Mouse (Mus musculus) layer of hippocampus, postnatal 25 days (tissue): Measurements from ENCODE around the gene Olfr959. TPM values are rescaled to one million over a fixed set of nuclear protein-coding genes. Genes with fewer than 3 reads are reported as not detected.

Source experiments
- DNase-seq, 2 experiments: peaks; one replicate each; pipeline ENCODE4 v3.0.0; 2022; ENCODE audit warnings: mixed read lengths in 2 of 2, low spot score in 1 of 2; ENCODE audit errors: extremely low spot score in 1 of 2
- total RNA-seq, 2 experiments: library from RNA; stranded (reverse); gene quantifications; 2 replicates each; pipeline ENCODE4 v1.2.3; 2021

The Olfr959 gene
- not detected for total RNA-seq

- DNase-seq: no peak
These were observed at the start of gene Olfr959 for GRCm38 (mm10) chr9:39575469-39575868. Gene Olfr959 (minus strand): TSS chr9:39575569.

- no peak for DNase-seq
These were observed 49.3 kb upstream of the Olfr959 start for GRCm38 (mm10) chr9:39624711-39625110.

GRCm38 (mm10) chr9:39623783-39624182 lies 48.4 kb upstream of the Olfr959 start:
- DNase-seq: no peak

- DNase-seq: no peak
These were observed 45.7 kb upstream of the Olfr959 start, which contains the start of gene Olfr960 for GRCm38 (mm10) chr9:39621073-39621472. Gene Olfr960 (plus strand): TSS chr9:39621373.

GRCm38 (mm10) chr9:39611953-39612352 lies 36.6 kb upstream of the Olfr959 start:
- peak in 1 of 2 experiments; percentile 37 for DNase-seq

- DNase-seq: no peak
These were observed 35.0 kb upstream of the Olfr959 start, which contains the start of gene Olfr148 for GRCm38 (mm10) chr9:39610355-39610754. Gene Olfr148 (plus strand): TSS chr9:39610655.

GRCm38 (mm10) chr9:39608497-39608896 lies 33.1 kb upstream of the Olfr959 start:
- no peak for DNase-seq

- peak in 1 of 2 experiments; percentile 8 for DNase-seq
These were observed 28.7 kb upstream of the Olfr959 start, which contains the start of gene AW551984 for GRCm38 (mm10) chr9:39603999-39604453. Gene AW551984 (minus strand): TSS chr9:39604403.

- no peak for DNase-seq
These were observed 28.0 kb upstream of the Olfr959 start for GRCm38 (mm10) chr9:39603333-39603845.

- peak; percentile 15 to 20 for DNase-seq
These were observed 27.4 kb upstream of the Olfr959 start for GRCm38 (mm10) chr9:39602536-39603332.

GRCm38 (mm10) chr9:39577050-39577449 lies 1.7 kb upstream of the Olfr959 start:
- DNase-seq: no peak

- no peak for DNase-seq
These were observed 17.1 kb downstream of the Olfr959 start for GRCm38 (mm10) chr9:39558349-39558647.

GRCm38 (mm10) chr9:39557529-39558348 lies 17.6 kb downstream of the Olfr959 start:
- DNase-seq: no peak

- no peak for DNase-seq
These were observed 21.4 kb downstream of the Olfr959 start, which contains the start of gene Olfr958 for GRCm38 (mm10) chr9:39553946-39554345. Gene Olfr958 (minus strand): TSS chr9:39554054.

- no peak for DNase-seq
These were observed 24.6 kb downstream of the Olfr959 start for GRCm38 (mm10) chr9:39550806-39551205.

GRCm38 (mm10) chr9:39523616-39524285 lies 51.6 kb downstream of the Olfr959 start:
- DNase-seq: no peak
